Mouse (Mus musculus) thymus, adult 2 months (tissue): ENCODE measurements at regions not wholly inside any gene's neighbourhood (a gene's known extent, or its start where the extent isn't known, plus 50 kb on each side); places are given as distances from the start of the nearest gene placed in this dataset.

ENCODE experiments used
- CTCF ChIP-seq: fragments of 200-500 bp; IDR thresholded peaks from 2 replicates; pipeline ENCODE4 v1.5.1; 2012; ENCODE audit warnings: mild to moderate bottlenecking, control low read depth, low read length, moderate library complexity, borderline replicate concordance; ENCODE audit not compliant: control insufficient read depth, poor library complexity, insufficient read depth; ENCODE audit errors: extremely low read depth
- POLR2A ChIP-seq: fragments of 200-500 bp; IDR thresholded peaks from 2 replicates; pipeline ENCODE4 v1.6.1; 2012; ENCODE audit warnings: mild to moderate bottlenecking, low read length, control low read depth, moderate library complexity; ENCODE audit not compliant: control insufficient read depth, poor library complexity, insufficient read depth; ENCODE audit errors: extremely low read depth

GRCm38 (mm10) chr12:119054560-119054959 lies 88.3 kb upstream of the Abcb5 start:
- TF ChIP-seq CTCF, result no peak
- TF ChIP-seq POLR2A, result no peak
